Comparison of ENCODE assay signal across 25 mouse cellular contexts in the genomic region with DNA sequence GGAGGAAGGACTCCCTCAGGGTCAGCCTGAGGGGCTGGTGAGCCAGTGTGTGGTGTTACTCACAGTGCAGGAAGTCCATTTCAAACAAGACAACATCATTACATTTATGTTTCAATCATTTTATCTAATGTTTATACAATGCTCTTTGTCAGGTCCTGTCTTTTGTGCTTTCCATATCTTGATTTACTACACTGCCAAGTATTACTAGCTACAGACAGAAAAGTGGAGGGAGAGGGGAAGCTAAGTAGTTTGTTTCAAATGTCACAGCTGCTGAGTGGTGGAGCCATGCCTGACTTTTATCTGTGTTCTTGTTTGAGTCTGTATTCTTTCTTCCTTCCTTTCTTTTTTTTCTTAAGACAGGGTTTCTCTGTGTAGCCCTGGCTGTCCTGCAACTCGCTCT. TPM values are rescaled to one million over a fixed set of nuclear protein-coding genes. Genes with fewer than 3 reads are reported as not detected.
DNase-seq lines count a peak whose midpoint lies in the region; ATAC-seq and TF ChIP-seq lines count a peak whose summit lies in the region.
"Had no signal": no experiment of that assay in that cellular context is flagged by ENCODE, and none has a peak within 500 bp of the region (broad histone marks: within the 10 kb centered on the region; RNA-seq: fewer than 3 reads in every experiment).

No protein-coding gene starts in this region.

- H3K9me3 ChIP-seq in liver, embryonic 13.5 days (replicated peaks), result no peaks in the 10 kb centered on the region
- peaks cover 3% of the 10 kb centered on the region; the same call in 1 of the 2 replicates for H3K9me3 ChIP-seq in liver, embryonic 11.5 days (ENCODE audit: control insufficient read depth, low read length)
- H3K9me3 ChIP-seq in lung, embryonic 16.5 days (ENCODE audit: control insufficient read depth, low read length), result peaks cover 4% of the 10 kb centered on the region; the same call in 1 of the 2 replicates
- H3K9me3 ChIP-seq: embryonic facial prominence, embryonic 13.5 days; forebrain, embryonic 12.5 days; forebrain, embryonic 15.5 days; hindbrain, embryonic 15.5 days had no signal

- H3K9ac ChIP-seq in liver, embryonic 13.5 days, result no peak overlapping the region
- H3K9ac ChIP-seq in liver, embryonic 11.5 days (ENCODE audit: low read depth, low read length), result no peak overlapping the region
- H3K9ac ChIP-seq in lung, embryonic 16.5 days (ENCODE audit: low read length), result no peak overlapping the region
- H3K9ac ChIP-seq: embryonic facial prominence, embryonic 13.5 days; forebrain, embryonic 12.5 days; forebrain, embryonic 15.5 days; hindbrain, embryonic 12.5 days; hindbrain, embryonic 15.5 days had no signal

- no peak for TF ChIP-seq CTCF in lung, adult 2 months (IDR thresholded peaks at IDR 0.05; ENCODE audit: insufficient read depth, low read length)
- 0 out of 2 replicates have a peak, but pooled peaks have one; percentile 1 for TF ChIP-seq CTCF in small intestine, adult 2 months (IDR thresholded peaks at IDR 0.05; ENCODE audit: extremely low read depth, insufficient read length, insufficient replicate concordance, low read depth, low read length)

- ATAC-seq in liver, embryonic 13.5 days (ENCODE audit: low read depth), result no peak
- no peak for ATAC-seq in liver, embryonic 11.5 days (replicated peaks; ENCODE audit: low FRiP score)
- peak; percentile 23; the same call in 1 of the 2 replicates for ATAC-seq in lung, embryonic 16.5 days (ENCODE audit: low read depth)
- ATAC-seq: activated CD4-positive, CD25-positive, alpha-beta regulatory T cell, adult 4 months; CD4-positive, CD25-positive, alpha-beta regulatory T cell, adult 4 months; forebrain, embryonic 15.5 days had no signal

- H3K36me3 ChIP-seq in liver, embryonic 13.5 days, result peaks cover 19% of the 10 kb centered on the region
- peaks cover 4% of the 10 kb centered on the region; the same call in 1 of the 2 replicates for H3K36me3 ChIP-seq in liver, embryonic 11.5 days (ENCODE audit: control insufficient read depth, insufficient read depth, low read length)
- H3K36me3 ChIP-seq in lung, embryonic 16.5 days (ENCODE audit: control insufficient read depth, insufficient read depth, low read length), result no peaks in the 10 kb centered on the region; the same call in 1 of the 2 replicates
- no peaks in the 10 kb centered on the region for H3K36me3 ChIP-seq in small intestine, adult 2 months (ENCODE audit: control insufficient read depth, insufficient read depth, low read length)
- H3K36me3 ChIP-seq: embryonic facial prominence, embryonic 13.5 days; forebrain, embryonic 12.5 days; forebrain, embryonic 15.5 days; hindbrain, embryonic 12.5 days; hindbrain, embryonic 15.5 days had no signal

- peak overlapping the region; percentile 43 for H3K27ac ChIP-seq in liver, embryonic 13.5 days
- no peak overlapping the region for H3K27ac ChIP-seq in liver, embryonic 11.5 days (ENCODE audit: low read depth, low read length)
- H3K27ac ChIP-seq in lung, embryonic 16.5 days (ENCODE audit: low read length), result no peak overlapping the region
- no peak overlapping the region for H3K27ac ChIP-seq in small intestine, adult 2 months (ENCODE audit: insufficient read depth, low read depth, low read length)
- H3K27ac ChIP-seq: embryonic facial prominence, embryonic 10.5 days; embryonic facial prominence, embryonic 13.5 days; forebrain, embryonic 12.5 days; forebrain, embryonic 15.5 days; hindbrain, embryonic 12.5 days; hindbrain, embryonic 15.5 days had no signal

- H3K27me3 ChIP-seq in liver, embryonic 13.5 days, result no peaks in the 10 kb centered on the region
- H3K27me3 ChIP-seq in liver, embryonic 11.5 days (replicated peaks; ENCODE audit: control insufficient read depth, insufficient read depth, low read length), result no peaks in the 10 kb centered on the region
- no peaks in the 10 kb centered on the region for H3K27me3 ChIP-seq in lung, embryonic 16.5 days (ENCODE audit: control insufficient read depth, insufficient read depth, low read depth, low read length)
- H3K27me3 ChIP-seq in small intestine, adult 2 months (ENCODE audit: control insufficient read depth, insufficient read depth, low read length), result no peaks in the 10 kb centered on the region
- H3K27me3 ChIP-seq: embryonic facial prominence, embryonic 13.5 days; forebrain, embryonic 12.5 days; forebrain, embryonic 15.5 days; hindbrain, embryonic 12.5 days; hindbrain, embryonic 15.5 days had no signal

- no peak for TF ChIP-seq POLR2A in lung, adult 2 months (IDR thresholded peaks at IDR 0.05; ENCODE audit: borderline replicate concordance, extremely low read depth, low read depth, low read length)
- no peak for TF ChIP-seq POLR2A in small intestine, adult 2 months (IDR thresholded peaks at IDR 0.05; ENCODE audit: low read depth, low read length)

- peaks cover 94% of the 10 kb centered on the region for H3K4me1 ChIP-seq in liver, embryonic 13.5 days (replicated peaks)
- peaks cover 49% of the 10 kb centered on the region for H3K4me1 ChIP-seq in liver, embryonic 11.5 days (replicated peaks; ENCODE audit: control insufficient read depth, insufficient read depth, low read length)
- peaks cover 42% of the 10 kb centered on the region for H3K4me1 ChIP-seq in lung, embryonic 16.5 days (replicated peaks; ENCODE audit: control insufficient read depth, insufficient read depth, low read length)
- peaks cover 30% of the 10 kb centered on the region for H3K4me1 ChIP-seq in lung, adult 2 months (ENCODE audit: control insufficient read depth, insufficient read depth, low read length)
- H3K4me1 ChIP-seq in small intestine, adult 2 months (ENCODE audit: control insufficient read depth, insufficient read depth, insufficient read length, low read length), result peaks cover 2% of the 10 kb centered on the region; the same call in 1 of the 2 replicates

- no peak overlapping the region for H3K4me3 ChIP-seq in liver, embryonic 13.5 days (replicated peaks)
- no peak overlapping the region for H3K4me3 ChIP-seq in liver, embryonic 11.5 days (ENCODE audit: low read depth, low read length)
- no peak overlapping the region for H3K4me3 ChIP-seq in lung, embryonic 16.5 days (ENCODE audit: low read length)
- H3K4me3 ChIP-seq in lung, adult 2 months (replicated peaks; ENCODE audit: extremely low read depth, low read depth, low read length), result no peak overlapping the region
- no peak overlapping the region for H3K4me3 ChIP-seq in small intestine, adult 2 months (ENCODE audit: low read depth, low read length)
- H3K4me3 ChIP-seq: embryonic facial prominence, embryonic 10.5 days; embryonic facial prominence, embryonic 13.5 days; erythroblast, embryonic 14.5 days; forebrain, embryonic 12.5 days; forebrain, embryonic 15.5 days; hindbrain, embryonic 12.5 days; hindbrain, embryonic 15.5 days had no signal

- no peak for DNase-seq in liver, embryonic 13.5 days
- DNase-seq in liver, embryonic 11.5 days (ENCODE audit: low spot score), result no peak
- no peak for DNase-seq in lung, adult 2 months
- DNase-seq in thymus, postnatal 0 days (ENCODE audit: low spot score), result no peak
- DNase-seq: adrenal gland, adult 8-10 months; adrenal gland, postnatal 25 days; cerebellum, adult 11-12 months; cerebellum, adult 8-10 months; cerebellum, postnatal 10 days; cerebellum, postnatal 36 days; embryo, embryonic 11 days; gastrocnemius, postnatal 25 days; heart, adult 18-20 months had no signal

- no peak overlapping the region for H3K4me2 ChIP-seq in liver, embryonic 13.5 days
- no peak overlapping the region for H3K4me2 ChIP-seq in liver, embryonic 11.5 days
- H3K4me2 ChIP-seq in lung, embryonic 16.5 days (ENCODE audit: low read depth, low read length), result no peak overlapping the region
- H3K4me2 ChIP-seq: embryonic facial prominence, embryonic 13.5 days; forebrain, embryonic 12.5 days; forebrain, embryonic 15.5 days; heart, embryonic 11.5 days; hindbrain, embryonic 12.5 days; hindbrain, embryonic 15.5 days had no signal

- 84% methylated on average over 1 of the region's 1 CpGs for WGBS in liver, embryonic 13.5 days (ENCODE audit: insufficient replicate concordance)
- 90% methylated on average over 1 of the region's 1 CpGs for WGBS in liver, embryonic 11.5 days
- 90% methylated on average over 1 of the region's 1 CpGs for WGBS in lung, embryonic 16.5 days
- 54% methylated on average over 1 of the region's 1 CpGs for WGBS in lung, adult 2 months
- WGBS in small intestine, adult 2 months, result 93% methylated on average over 1 of the region's 1 CpGs

RNA-seq across cellular contexts. Expression of a gene that starts 5.7 kb away (rescaled TPM):
- 35.0 and 42.2 TPM in 2 replicates for polyA plus RNA-seq in liver, embryonic 13.5 days (2015; fragmentation: Nextera tagmentation; extraction: Ambion mirVana)
- 62.8 and 64.5 TPM in 2 replicates for polyA plus RNA-seq in liver, embryonic 11.5 days (2014; fragmentation: Nextera tagmentation; extraction: Ambion mirVana)
- polyA plus RNA-seq in lung, embryonic 16.5 days (2015; fragmentation: Nextera tagmentation; extraction: Ambion mirVana), result 61.5 and 65.7 TPM in 2 replicates
- polyA plus RNA-seq in lung, adult 2 months (2012; rRNA removed), result 123 and 152 TPM in 2 replicates
- 6.4 and 10.3 TPM in 2 replicates for polyA plus RNA-seq in small intestine, adult 2 months (2012; rRNA removed)
- 13.8 and 17.2 TPM in 2 replicates for polyA plus RNA-seq in thymus, postnatal 0 days (2015; fragmentation: Nextera tagmentation; extraction: Ambion mirVana)
